Mouse (Mus musculus): Measurements from ENCODE around the gene Tubb4a. TPM values are rescaled to one million over a fixed set of nuclear protein-coding genes. Genes with fewer than 3 reads are reported as not detected.
A peak's percentile ranks its signal among the peaks of the same experiment; 100 is the strongest.

Gene Tubb4a
- total RNA-seq, 2 experiments from 2014 or later, result not detected

GRCm38 (mm10) chr17:57105181-57106034, 17.8 kb upstream of the Tubb4a start, which contains the start of gene Tnfsf9:
Gene Tnfsf9 (plus strand): TSS chr17:57105325.
- ATAC-seq (replicated peaks; ENCODE audit: poor library complexity, severe bottlenecking), result peak; percentile 45

DNA sequence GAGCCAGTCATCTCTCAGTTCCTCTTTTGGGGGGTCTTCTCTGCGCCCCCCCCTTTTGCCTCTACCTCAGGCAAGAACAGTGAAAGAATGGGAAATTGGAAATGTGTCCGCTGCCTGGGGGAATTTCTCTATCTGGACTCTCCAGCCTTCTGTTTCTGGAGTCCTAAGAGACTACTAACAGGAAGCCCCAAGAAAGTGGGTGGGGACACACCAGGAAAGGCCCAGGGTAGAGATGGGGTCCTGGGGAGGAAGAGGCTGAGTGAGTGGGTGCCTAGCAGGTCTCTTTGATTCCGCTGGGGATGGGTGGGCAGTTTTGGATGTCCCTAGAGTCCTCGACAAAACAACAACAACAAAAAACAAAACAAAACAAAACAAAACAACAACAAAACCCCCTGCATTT, 16.9 kb upstream of the Tubb4a start:
- peak; percentile 23 for ATAC-seq (replicated peaks; ENCODE audit: poor library complexity, severe bottlenecking)

GRCm38 (mm10) chr17:57102276-57102675, 14.7 kb upstream of the Tubb4a start:
- peak; percentile 39 for ATAC-seq (replicated peaks; ENCODE audit: poor library complexity, severe bottlenecking)

DNA sequence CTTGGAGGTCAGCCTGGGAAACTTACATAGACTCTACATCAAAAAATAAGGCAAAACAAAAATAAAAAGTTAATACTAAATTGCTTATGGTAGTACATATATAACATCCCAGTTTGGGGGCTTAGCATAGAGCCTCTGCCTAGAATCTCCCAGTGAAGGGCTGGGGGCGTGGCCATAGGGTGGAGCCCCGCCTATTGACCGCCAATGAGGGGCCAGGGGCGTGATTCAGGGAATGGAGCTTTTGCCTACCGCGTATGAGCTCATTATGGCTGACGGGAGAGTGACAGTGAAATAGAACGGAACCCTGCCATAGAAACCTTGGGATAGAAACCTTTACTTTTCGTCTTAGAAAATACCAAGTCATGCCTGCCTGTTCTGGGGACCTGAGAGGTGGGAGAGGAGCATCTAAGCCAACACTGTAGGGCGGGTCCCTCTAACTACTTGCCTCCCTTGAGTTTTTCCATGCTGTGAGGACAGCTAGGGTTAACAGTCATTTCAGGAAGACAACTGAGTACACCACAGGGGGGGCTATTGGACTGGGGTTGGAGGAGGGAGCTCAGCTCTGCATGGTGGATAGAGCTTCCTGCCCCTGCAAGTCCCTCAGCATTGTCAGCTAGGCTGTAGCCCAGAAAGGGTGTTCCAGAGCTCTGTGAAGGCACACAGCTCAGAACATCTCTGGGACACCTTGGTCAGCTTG, 12.2 kb upstream of the Tubb4a start:
- 0 out of 2 replicates have a peak, but pooled peaks have one; percentile 14 for ATAC-seq (replicated peaks; ENCODE audit: poor library complexity, severe bottlenecking)

DNA sequence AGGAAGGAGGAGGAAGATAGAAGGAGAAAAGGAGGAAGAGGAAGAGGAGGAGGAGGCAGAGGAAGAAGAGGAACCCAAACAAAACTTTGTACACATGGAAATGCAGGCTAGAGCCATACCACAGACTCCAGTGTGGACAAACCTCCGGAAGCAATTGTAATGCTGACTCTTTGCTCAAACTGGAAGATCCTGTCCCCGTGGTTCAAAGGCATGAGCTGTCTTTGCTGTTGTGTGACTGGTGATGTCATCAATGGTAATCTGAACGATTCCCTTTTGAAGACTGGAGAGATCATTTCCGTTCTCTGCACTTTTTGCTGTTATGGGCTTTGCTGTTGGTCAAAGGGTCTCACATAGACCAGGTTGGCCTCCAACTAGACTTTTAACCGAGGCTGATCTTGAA, 10.7 kb upstream of the Tubb4a start:
- ATAC-seq (replicated peaks; ENCODE audit: poor library complexity, severe bottlenecking), result no peak

DNA sequence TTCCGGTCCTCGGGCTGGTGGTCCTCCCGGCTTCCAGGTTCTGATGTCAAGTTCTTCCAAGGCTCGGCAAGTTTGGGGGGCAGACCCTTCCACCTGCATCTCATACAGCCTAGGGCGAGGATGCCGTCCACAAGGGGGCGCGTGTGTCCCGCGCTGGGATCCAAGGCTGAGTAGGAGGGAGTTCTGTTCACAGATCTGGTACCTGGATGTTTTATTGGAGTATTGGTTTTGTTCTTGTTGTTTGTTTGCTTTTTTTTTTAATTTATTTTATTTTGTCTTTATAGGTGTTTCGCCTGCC, 9.0 kb upstream of the Tubb4a start:
- peak; percentile 42 for ATAC-seq (replicated peaks; ENCODE audit: poor library complexity, severe bottlenecking)

DNA sequence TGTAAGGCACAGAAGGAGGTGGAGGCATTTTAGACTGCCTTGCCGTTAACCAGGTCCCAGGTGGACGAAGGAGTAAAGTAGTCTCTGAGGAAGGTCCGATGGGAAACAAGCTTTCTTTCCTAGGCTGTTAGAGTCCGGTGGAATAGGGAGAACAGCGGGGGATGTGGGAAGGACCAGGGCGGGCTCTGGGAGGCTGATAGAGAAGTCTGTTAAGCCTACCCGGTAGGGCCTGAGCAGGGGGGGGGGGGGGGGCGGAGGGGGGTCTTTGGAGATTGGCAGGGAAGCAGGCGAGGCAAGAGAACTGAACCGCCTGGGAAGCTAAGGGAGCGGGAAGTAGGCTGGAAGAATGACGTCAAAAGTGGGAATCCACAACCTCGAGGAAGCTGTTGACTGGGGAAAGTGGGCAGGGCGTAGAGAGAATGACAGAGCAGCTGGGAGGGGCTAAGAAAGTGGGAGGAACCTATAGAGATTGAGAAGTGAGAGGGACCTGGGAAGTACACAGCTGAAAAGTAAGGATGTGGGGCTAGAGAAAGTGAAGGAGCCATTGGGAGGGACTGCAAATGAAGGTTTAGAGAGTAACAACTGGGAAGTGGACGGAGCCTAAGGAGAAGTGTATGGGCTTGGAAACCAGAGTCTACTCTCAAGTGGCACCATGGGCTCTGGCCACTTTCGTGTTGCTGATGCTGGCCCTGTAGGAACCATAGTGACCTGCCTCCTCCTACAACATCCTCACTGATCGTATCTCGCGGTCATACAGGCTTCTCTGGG, 8.5 kb upstream of the Tubb4a start:
- peak; percentile 77 for ATAC-seq (replicated peaks; ENCODE audit: poor library complexity, severe bottlenecking)

DNA sequence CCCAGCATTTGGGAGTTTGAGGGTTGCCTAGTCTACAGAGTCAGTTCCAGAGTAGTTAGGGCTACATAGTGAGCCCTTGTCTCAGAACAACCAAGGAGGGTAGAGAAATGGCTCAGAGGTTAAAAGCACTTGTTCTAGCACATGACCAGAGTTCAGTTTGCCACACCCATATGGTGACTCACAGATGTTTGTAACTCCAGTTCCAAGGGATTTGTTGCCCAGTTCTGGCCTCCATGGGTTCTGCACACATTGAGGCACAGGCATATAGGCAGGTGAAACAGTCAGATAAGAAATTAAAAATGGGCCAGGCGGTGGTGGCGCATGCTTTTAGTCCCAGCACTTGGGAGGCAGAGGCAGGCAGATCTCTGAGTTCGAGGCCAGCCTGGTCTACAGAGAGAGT, 6.6 kb upstream of the Tubb4a start:
- no peak for ATAC-seq (replicated peaks; ENCODE audit: poor library complexity, severe bottlenecking)

- no peak for ATAC-seq (replicated peaks; ENCODE audit: poor library complexity, severe bottlenecking)
These were observed 1.4 kb downstream of the Tubb4a start for GRCm38 (mm10) chr17:57085970-57086757.

- ATAC-seq (replicated peaks; ENCODE audit: poor library complexity, severe bottlenecking), result no peak
These were observed 5.1 kb downstream of the Tubb4a start for GRCm38 (mm10) chr17:57082481-57082880.

- ATAC-seq (replicated peaks; ENCODE audit: poor library complexity, severe bottlenecking), result no peak
These were observed 6.2 kb downstream of the Tubb4a start for GRCm38 (mm10) chr17:57081234-57081842.

DNA sequence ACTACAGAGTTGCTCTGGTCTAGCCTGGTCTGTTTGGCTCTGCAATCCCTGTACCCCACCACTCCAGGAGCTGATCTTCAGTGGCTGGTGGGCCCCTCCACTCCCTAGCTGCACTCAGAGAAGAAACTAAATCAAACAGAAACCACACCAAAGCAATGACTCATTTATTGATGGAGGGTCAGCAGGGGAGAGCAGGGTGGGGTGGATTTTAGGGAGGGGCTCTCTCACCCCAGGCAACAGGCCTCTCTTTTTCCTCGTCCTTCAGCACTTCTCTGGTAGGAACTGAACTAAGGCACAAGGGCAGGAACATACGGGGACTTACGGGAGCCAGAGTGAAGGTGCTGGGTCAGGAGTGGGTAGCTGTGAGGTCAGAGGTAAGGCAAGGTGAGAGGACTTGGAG, 7.7 kb downstream of the Tubb4a start:
- ATAC-seq (replicated peaks; ENCODE audit: poor library complexity, severe bottlenecking), result no peak

DNA sequence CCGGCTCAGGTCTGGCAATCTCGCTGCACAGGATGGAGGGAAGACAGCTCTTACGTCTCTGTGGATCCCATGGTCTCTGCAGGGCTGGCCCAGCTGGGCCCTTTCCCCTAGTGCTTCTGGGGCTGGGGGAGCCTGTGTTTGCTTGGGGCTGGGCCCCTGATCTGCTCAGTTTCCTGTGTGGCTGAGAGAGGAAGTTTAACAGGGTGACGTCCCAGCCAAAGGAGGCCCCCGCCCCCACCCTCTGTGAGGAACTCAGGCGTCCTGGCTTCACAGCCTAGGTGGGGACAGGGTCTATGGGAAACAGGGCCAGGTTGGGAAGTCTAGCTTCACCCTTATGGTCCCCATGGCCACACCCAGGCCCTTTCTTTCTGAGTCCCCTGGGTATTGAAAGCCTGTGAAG, 9.2 kb downstream of the Tubb4a start, which contains the start of gene Dennd1c:
Gene Dennd1c (minus strand): TSS at position 179 of the 400 bp plus-strand sequence.
- peak; percentile 94 for ATAC-seq (replicated peaks; ENCODE audit: poor library complexity, severe bottlenecking)

GRCm38 (mm10) chr17:57076916-57077315, 10.7 kb downstream of the Tubb4a start:
- no peak for ATAC-seq (replicated peaks; ENCODE audit: poor library complexity, severe bottlenecking)

DNA sequence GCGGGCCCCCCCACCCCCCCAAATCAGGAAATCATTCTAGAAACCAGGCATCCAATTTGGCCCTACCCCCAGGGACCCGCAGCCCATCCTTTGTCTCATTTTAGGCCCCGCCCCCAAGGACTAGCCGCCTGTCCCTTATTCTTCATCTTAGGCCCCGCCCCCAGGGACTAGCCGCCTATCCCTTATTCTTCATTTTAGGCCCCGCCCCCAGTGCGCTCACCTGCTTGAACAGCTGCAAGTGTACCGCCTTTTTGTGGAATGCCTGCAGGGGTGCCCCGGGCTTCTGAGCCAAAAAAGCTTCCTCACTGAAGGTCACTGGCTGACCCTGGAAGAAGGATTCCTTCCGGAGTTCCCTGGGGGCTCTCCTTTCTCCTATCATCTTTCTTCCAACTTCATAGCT, 16.9 kb downstream of the Tubb4a start:
- ATAC-seq (replicated peaks; ENCODE audit: poor library complexity, severe bottlenecking), result no peak

DNA sequence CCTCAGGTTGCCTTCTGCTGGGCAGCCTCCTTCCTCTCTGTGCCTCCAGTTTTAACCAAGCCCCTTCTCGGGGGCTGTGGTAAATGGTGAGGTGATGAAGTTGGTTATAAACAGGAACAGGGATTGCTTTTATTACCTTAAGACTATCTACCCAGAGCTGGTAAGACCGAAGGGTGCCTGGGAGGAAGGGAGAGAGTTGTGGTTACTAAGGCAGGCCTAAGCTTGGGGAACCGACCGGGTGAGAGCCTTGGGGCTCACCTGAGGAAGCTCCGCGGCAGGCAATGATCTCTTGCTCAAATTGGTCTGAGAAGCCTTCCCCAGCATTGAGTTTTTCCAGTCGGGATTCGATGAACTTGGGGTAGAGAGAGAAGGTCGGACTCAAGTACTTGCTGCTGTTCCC, 17.3 kb downstream of the Tubb4a start:
- no peak for ATAC-seq (replicated peaks; ENCODE audit: poor library complexity, severe bottlenecking)

- ATAC-seq (replicated peaks; ENCODE audit: poor library complexity, severe bottlenecking), result no peak
These were observed 20.7 kb downstream of the Tubb4a start for GRCm38 (mm10) chr17:57066908-57067307.

- no peak for ATAC-seq (replicated peaks; ENCODE audit: poor library complexity, severe bottlenecking)
These were observed 24.6 kb downstream of the Tubb4a start for GRCm38 (mm10) chr17:57063031-57063430.

GRCm38 (mm10) chr17:57062548-57062947, 25.0 kb downstream of the Tubb4a start:
- no peak for ATAC-seq (replicated peaks; ENCODE audit: poor library complexity, severe bottlenecking)

Data from granulocyte monocyte progenitor cell, adult 5-6 weeks (primary cell).